Mouse (Mus musculus): ENCODE data around the gene Runx1. TPM values are rescaled to one million over a fixed set of nuclear protein-coding genes. Genes with fewer than 3 reads are reported as not detected.
A peak's percentile ranks its signal among the peaks of the same experiment; 100 is the strongest.

Gene Runx1
- polyA plus RNA-seq, 1 experiment from 2014 or later, result 6.4 TPM

DNA sequence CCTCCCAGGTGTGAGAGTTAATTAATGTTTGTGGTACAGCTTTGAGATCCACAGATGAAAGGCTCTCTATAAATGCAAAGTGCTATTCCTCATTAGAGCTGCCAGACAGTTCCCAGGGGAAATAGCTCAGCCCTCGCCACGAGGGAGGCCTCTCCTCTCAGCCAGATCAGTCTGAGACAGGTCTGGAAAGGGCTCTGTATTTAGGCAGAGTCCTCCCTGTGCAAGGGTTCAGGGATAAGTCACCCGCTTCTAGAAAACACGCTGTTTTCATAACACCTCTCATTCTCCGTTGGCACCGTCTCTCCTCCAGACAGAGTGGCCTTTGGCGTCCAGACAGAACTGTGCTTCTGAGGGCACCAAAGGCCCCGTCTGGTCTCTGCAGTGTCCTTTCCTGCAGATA, 204.1 kb downstream of the Runx1 start:
- DNase-seq (ENCODE audit: low spot score), result no peak
- Histone ChIP-seq H3K9ac (ENCODE audit: low read length) (no peak overlapping the region), H3K4me3 (ENCODE audit: low read depth, low read length) (no peak overlapping the region), H3K4me1 (replicated peaks; ENCODE audit: control insufficient read depth, insufficient read depth) (no peaks in the 10 kb centered on the region), H3K36me3 (ENCODE audit: control insufficient read depth, insufficient read depth, low read length) (no peaks in the 10 kb centered on the region), H3K27me3 (ENCODE audit: control insufficient read depth, insufficient read depth, low read length) (no peaks in the 10 kb centered on the region), H3K9me3 (ENCODE audit: control insufficient read depth, low read length) (no peaks in the 10 kb centered on the region), H3K4me2 (replicated peaks; ENCODE audit: low read depth) (no peak overlapping the region), H3K27ac (replicated peaks) (no peak overlapping the region)
- ATAC-seq (ENCODE audit: low FRiP score, low TSS enrichment), result no peak
- no peak for TF ChIP-seq CTCF (IDR thresholded peaks at IDR 0.05; ENCODE audit: low read depth)
- WGBS, result 64% methylated on average over 8 of the region's 8 CpGs

DNA sequence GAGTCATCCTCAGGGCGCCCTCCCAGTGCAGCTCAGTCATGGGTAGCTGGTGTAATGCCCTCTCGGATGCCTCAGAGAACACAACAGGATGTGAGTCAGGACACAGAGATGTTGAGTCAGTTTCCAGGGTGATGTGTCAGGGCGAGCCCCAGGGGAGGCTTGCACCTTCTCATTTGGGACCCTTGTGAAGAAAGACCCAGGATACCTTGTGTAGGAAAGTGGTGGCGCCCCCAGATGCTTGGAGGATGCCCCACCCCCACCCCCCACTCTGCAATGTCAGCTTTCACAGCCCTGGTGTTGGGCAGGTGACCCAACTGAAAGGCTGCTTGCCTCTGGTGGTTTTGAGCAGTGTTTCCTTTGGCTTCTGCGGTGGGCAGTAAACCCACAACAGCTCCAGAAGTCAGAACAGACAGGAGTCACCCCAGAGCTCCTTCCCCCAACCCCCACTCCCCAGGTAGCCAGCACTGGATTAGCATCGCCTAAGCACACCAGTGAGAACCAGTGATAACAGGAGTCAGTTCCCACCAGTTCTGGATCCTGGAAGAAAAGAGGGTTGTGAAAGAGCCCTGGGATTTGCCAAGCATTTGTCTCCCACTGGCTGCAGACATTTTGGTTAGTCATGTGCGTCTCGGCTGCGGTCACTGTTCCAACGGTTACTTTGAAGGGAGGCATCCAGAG, 205.0 kb downstream of the Runx1 start:
- Histone ChIP-seq H3K9ac (ENCODE audit: low read length) (no peak overlapping the region), H3K27ac (replicated peaks) (no peak overlapping the region), H3K4me3 (ENCODE audit: low read depth, low read length) (no peak overlapping the region), H3K27me3 (ENCODE audit: control insufficient read depth, insufficient read depth, low read length) (no peaks in the 10 kb centered on the region), H3K36me3 (ENCODE audit: control insufficient read depth, insufficient read depth, low read length) (no peaks in the 10 kb centered on the region), H3K9me3 (ENCODE audit: control insufficient read depth, low read length) (no peaks in the 10 kb centered on the region), H3K4me1 (replicated peaks; ENCODE audit: control insufficient read depth, insufficient read depth) (no peaks in the 10 kb centered on the region), H3K4me2 (replicated peaks; ENCODE audit: low read depth) (no peak overlapping the region)
- DNase-seq (ENCODE audit: low spot score) (no peak), ATAC-seq (ENCODE audit: low FRiP score, low TSS enrichment) (peak; percentile 56; the same call in 1 of the 2 replicates)
- no peak for TF ChIP-seq EP300 (optimal IDR thresholded peaks at IDR 0.05)
- no peak for TF ChIP-seq CTCF (IDR thresholded peaks at IDR 0.05; ENCODE audit: low read depth)
- WGBS, result 63% methylated on average over 10 of the region's 10 CpGs

DNA sequence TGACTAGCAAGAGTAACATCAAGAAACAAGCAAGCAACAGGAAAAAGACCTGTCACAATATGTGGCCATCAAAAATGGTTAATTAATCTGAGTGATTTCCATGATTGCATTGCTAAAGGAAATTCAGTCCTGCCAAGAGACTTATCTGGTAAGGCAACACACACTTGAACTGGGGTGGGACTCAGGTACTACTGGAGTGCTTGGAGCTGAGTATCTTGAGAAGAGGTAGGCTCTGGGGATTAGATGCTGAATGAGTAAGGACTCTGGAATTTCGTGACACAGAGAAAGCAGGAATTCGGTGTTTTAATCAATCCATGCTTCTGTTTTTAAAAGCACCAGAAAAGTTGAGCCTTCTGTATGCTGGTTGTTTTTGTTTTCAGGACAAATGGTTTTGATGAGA, 209.1 kb downstream of the Runx1 start:
- H3K36me3 ChIP-seq (ENCODE audit: control insufficient read depth, insufficient read depth, low read length), result no peaks in the 10 kb centered on the region
- H3K27ac ChIP-seq (replicated peaks), result no peak overlapping the region
- H3K9ac ChIP-seq (ENCODE audit: low read length), result no peak overlapping the region
- no peak overlapping the region for H3K4me3 ChIP-seq (ENCODE audit: low read depth, low read length)
- H3K9me3 ChIP-seq (ENCODE audit: control insufficient read depth, low read length), result no peaks in the 10 kb centered on the region
- no peaks in the 10 kb centered on the region for H3K4me1 ChIP-seq (replicated peaks; ENCODE audit: control insufficient read depth, insufficient read depth)
- ATAC-seq (ENCODE audit: low FRiP score, low TSS enrichment) (no peak), DNase-seq (ENCODE audit: low spot score) (no peak)
- no peaks in the 10 kb centered on the region for H3K27me3 ChIP-seq (ENCODE audit: control insufficient read depth, insufficient read depth, low read length)
- no peak for TF ChIP-seq CTCF (IDR thresholded peaks at IDR 0.05; ENCODE audit: low read depth)
- no peak for TF ChIP-seq EP300 (optimal IDR thresholded peaks at IDR 0.05)
- H3K4me2 ChIP-seq (replicated peaks; ENCODE audit: low read depth), result no peak overlapping the region
- 82% methylated on average over 2 of the region's 2 CpGs for WGBS

DNA sequence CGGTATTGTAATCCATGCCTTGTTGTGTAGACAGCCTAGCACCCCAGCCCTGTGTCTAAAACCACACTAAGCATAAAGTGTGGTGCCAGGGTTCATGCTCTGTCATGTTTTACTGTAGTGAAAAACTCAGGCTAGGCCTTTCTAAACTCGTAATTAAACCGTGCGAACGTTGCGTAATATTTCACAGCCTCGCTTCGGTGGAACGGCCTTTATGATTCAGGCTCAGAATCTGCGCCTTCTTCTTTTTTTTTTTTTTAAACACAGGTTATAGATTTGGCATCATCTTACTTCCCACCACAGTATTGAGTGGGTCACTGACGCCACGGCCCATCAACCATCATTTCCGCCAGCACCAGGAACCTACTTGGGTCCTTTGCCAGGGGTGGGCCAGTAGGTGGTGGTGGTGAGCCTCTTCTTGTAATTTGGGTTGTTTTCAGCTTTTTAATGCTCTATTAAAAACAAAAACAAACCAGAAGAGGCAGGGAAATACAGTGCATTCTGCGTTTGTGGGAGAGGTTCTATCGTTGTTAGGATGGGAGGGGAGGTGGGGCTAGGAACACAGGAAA, 210.6 kb downstream of the Runx1 start:
- no peak overlapping the region for H3K9ac ChIP-seq (ENCODE audit: low read length)
- no peaks in the 10 kb centered on the region for H3K4me1 ChIP-seq (replicated peaks; ENCODE audit: control insufficient read depth, insufficient read depth)
- ATAC-seq (ENCODE audit: low FRiP score, low TSS enrichment) (no peak), DNase-seq (ENCODE audit: low spot score) (no peak)
- no peaks in the 10 kb centered on the region for H3K27me3 ChIP-seq (ENCODE audit: control insufficient read depth, insufficient read depth, low read length)
- WGBS, result 79% methylated on average over 15 of the region's 15 CpGs
- no peak for TF ChIP-seq EP300 (optimal IDR thresholded peaks at IDR 0.05)
- TF ChIP-seq CTCF (IDR thresholded peaks at IDR 0.05; ENCODE audit: low read depth), result peak; percentile 46
- no peak overlapping the region for H3K4me3 ChIP-seq (ENCODE audit: low read depth, low read length)
- H3K4me2 ChIP-seq (replicated peaks; ENCODE audit: low read depth), result no peak overlapping the region
- H3K36me3 ChIP-seq (ENCODE audit: control insufficient read depth, insufficient read depth, low read length), result no peaks in the 10 kb centered on the region
- no peak overlapping the region for H3K27ac ChIP-seq (replicated peaks)
- no peaks in the 10 kb centered on the region for H3K9me3 ChIP-seq (ENCODE audit: control insufficient read depth, low read length)

DNA sequence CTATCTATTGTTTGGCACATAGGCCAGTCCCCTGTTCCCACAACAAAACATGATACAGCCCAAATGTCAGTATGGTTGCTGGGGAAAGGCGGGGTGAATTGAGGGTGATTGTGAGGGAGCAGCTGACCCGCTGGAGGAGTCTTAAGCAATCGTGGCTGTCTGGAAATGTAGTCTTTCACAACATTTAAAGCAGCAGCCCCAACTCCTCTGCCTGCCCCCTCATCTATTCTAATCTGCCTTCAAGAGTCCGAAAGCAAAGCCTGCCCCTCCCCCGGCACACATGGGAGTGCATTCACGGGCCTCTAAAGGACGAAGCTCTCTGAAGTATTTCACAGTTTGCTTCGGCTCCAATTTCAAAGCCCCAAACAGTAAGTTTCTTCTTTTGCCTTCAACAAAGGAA, 213.4 kb downstream of the Runx1 start:
- no peak overlapping the region for H3K27ac ChIP-seq (replicated peaks)
- TF ChIP-seq EP300 (optimal IDR thresholded peaks at IDR 0.05) (no peak), CTCF (IDR thresholded peaks at IDR 0.05; ENCODE audit: low read depth) (no peak)
- H3K9ac ChIP-seq (ENCODE audit: low read length), result no peak overlapping the region
- H3K4me3 ChIP-seq (ENCODE audit: low read depth, low read length), result no peak overlapping the region
- no peaks in the 10 kb centered on the region for H3K9me3 ChIP-seq (ENCODE audit: control insufficient read depth, low read length)
- 53% methylated on average over 8 of the region's 8 CpGs for WGBS
- H3K27me3 ChIP-seq (ENCODE audit: control insufficient read depth, insufficient read depth, low read length), result no peaks in the 10 kb centered on the region
- ATAC-seq (ENCODE audit: low FRiP score, low TSS enrichment), result no peak; the same call in 1 of the 2 replicates
- H3K4me1 ChIP-seq (replicated peaks; ENCODE audit: control insufficient read depth, insufficient read depth), result no peaks in the 10 kb centered on the region
- no peak for DNase-seq (ENCODE audit: low spot score)
- no peaks in the 10 kb centered on the region for H3K36me3 ChIP-seq (ENCODE audit: control insufficient read depth, insufficient read depth, low read length)
- H3K4me2 ChIP-seq (replicated peaks; ENCODE audit: low read depth), result no peak overlapping the region

DNA sequence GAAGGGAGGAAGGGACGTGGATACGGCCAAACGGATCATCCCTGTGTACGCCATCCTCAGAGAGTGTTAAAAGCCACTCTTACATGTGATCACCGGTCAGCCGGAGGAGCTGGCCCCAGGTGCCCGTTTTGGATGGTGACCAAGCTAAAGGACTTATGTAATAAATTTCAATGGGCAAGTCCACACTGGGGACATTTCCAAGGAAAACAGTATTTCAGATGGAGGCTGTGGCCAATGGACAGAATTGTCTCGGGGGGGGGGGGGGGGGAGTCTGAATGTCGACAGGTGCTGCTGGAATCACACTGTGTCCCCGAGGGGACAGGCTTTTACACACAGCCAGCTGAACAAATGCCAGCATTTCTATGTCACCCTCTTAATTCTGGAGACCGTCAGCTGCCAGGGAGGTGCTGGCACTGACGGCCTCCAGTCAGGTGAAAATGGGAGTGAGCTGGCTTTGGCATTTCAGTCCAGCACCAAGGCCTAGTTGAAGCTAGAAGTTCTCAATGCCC, 214.3 kb downstream of the Runx1 start:
- no peak overlapping the region for H3K4me2 ChIP-seq (replicated peaks; ENCODE audit: low read depth)
- H3K9ac ChIP-seq (ENCODE audit: low read length), result no peak overlapping the region
- no peak for ATAC-seq (ENCODE audit: low FRiP score, low TSS enrichment)
- no peak for DNase-seq (ENCODE audit: low spot score)
- 89% methylated on average over 12 of the region's 12 CpGs for WGBS
- H3K27ac ChIP-seq (replicated peaks), result no peak overlapping the region
- TF ChIP-seq CTCF (IDR thresholded peaks at IDR 0.05; ENCODE audit: low read depth), result no peak
- no peak for TF ChIP-seq EP300 (optimal IDR thresholded peaks at IDR 0.05)
- H3K27me3 ChIP-seq (ENCODE audit: control insufficient read depth, insufficient read depth, low read length), result no peaks in the 10 kb centered on the region
- H3K9me3 ChIP-seq (ENCODE audit: control insufficient read depth, low read length), result no peaks in the 10 kb centered on the region
- H3K36me3 ChIP-seq (ENCODE audit: control insufficient read depth, insufficient read depth, low read length), result no peaks in the 10 kb centered on the region
- H3K4me1 ChIP-seq (replicated peaks; ENCODE audit: control insufficient read depth, insufficient read depth), result no peaks in the 10 kb centered on the region
- H3K4me3 ChIP-seq (ENCODE audit: low read depth, low read length), result no peak overlapping the region

Measured in stomach, postnatal 0 days (tissue).